Mouse (Mus musculus) left cerebral cortex, postnatal 36 days (tissue): ENCODE results near the gene Wrnip1. TPM values are rescaled to one million over a fixed set of nuclear protein-coding genes. Genes with fewer than 3 reads are reported as not detected.

Experiments used
- DNase-seq, 2 experiments: peaks; one replicate each; pipeline ENCODE4 v3.0.0; 2021 to 2022; ENCODE audit warnings: low spot score in 2 of 2, mixed read lengths in 1 of 2
- intact Hi-C: fragments of 180-260 bp; cut with DNase I; formaldehyde crosslinking; loops from one replicate; pipeline ENCODE4 v1.15.1; 2025
- total RNA-seq, 2 experiments: library from RNA; stranded (reverse); gene quantifications; 2 replicates each; pipeline ENCODE4 v1.2.3; 2021

Gene Wrnip1
- 10 to 100 TPM; 58.2 to 64.2 TPM for total RNA-seq

DNA sequence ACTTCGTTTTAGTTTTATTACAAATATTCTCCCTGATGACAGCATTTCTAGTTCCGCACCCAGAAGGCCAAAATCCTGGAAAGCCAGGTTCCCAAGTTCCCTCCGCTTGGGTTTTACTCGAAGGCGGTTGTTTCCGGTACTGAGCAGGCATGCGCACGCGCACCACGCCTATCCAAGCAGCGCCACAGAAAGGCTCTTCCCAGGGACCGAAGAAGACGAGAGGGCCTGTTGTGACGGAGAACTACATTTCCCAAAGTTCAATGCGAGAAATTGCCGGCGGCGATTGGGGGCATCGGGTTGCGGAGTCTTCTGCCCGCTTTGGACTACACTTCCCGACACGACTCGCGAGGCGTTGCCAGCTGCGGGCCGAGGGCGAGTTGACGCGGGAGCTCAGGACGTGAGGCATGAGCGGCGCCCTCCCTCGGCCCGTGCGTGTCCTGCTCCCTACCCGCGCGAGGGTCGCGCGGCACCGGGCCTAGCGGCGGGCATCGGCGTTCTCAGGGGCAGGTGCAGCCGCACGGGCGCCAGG lies at the start of gene Wrnip1:
Wrnip1 (plus strand) TSS at position 346 of the 529 bp plus-strand sequence.
- peak; percentile 98 to 99 for DNase-seq
- intact Hi-C loops, result loop anchor here (10.0 kb wide), 1 partner anchor 1007 kb away; no protein-coding TSS in a partner anchor

GRCm38 (mm10) chr13:32752066-32752657 lies 49.7 kb upstream of the Wrnip1 start:
- no peak for DNase-seq

DNA sequence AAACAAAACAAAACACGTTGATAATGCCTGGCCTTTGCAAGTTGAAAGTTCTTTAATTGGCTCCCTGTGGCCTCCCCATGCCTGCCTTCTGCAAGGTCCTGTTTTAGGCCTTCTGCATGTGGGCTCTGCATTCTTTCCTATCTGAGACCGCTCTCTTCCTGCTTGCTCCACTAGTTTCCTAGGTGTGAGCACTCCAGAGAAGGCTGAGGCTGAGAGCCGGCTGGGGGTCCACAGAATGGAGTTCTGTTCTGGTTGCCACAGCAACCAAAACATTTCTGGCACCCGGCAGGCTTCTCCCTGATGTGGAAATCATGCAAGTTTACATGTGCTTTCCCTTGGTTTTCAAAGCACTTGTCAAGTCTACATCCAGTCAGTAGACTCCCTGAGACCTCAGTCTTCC lies 42.8 kb upstream of the Wrnip1 start:
- intact Hi-C loops, result no loop called here
- no peak for DNase-seq

More at GRCm38 (mm10) chr13:32752066-32752657, 49.7 kb upstream of the Wrnip1 start:
- intact Hi-C loops, result no loop called here

- no peak for DNase-seq
- intact Hi-C loops, result no loop called here
These were observed 41.0 kb upstream of the Wrnip1 start for GRCm38 (mm10) chr13:32760795-32761194.

- intact Hi-C loops, result no loop called here
These were observed 38.7 kb upstream of the Wrnip1 start for GRCm38 (mm10) chr13:32763141-32763540.

DNA sequence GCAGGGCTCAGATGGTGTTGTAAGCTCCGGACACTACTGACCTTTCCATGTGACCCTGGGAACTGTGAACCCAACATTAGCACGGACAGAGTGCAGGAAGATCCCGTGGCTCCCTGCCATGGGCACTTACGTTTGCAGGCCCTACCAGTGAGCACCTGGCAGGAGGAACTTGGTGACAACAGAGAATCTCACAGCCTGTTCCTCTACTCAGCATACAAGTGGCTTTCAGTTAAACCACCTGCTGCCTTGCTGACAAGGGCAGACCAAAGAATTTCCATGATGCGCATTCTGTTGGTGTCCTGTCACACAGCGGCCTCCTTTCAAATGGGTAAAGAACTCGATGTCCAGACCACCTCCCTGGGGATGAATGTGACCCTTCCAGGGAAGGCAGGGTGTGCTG lies 37.4 kb upstream of the Wrnip1 start:
- intact Hi-C loops, result no loop called here
- DNase-seq, result no peak

More at GRCm38 (mm10) chr13:32763141-32763540, 38.7 kb upstream of the Wrnip1 start:
- DNase-seq, result no peak

DNA sequence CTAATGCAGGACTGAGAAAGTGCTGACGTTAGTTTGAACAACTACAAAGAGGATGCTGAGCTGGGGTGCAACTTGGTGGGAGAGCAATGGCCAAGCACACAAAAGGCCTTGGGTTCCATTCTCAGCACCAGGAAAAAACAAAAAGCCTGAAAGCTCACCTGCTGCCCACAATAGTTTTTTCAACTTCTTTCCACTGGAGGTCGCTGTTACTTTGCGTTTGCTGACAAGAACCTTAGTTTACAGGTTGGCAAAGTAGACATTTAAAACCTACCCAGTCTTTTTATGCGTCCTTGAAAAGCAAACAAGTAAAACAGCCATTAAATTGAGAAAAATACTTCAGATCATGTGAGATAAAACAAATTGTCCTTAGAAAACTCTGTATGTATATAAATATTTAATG lies 33.7 kb upstream of the Wrnip1 start:
- intact Hi-C loops, result loop anchor here (2.0 to 5.0 kb wide), 2 partner anchors 29 to 994 kb away; no protein-coding TSS in a partner anchor
- DNase-seq, result no peak

- intact Hi-C loops, result loop anchor here (2.0 to 5.0 kb wide), 2 partner anchors 27 to 992 kb away; no protein-coding TSS in a partner anchor
These were observed 31.9 kb upstream of the Wrnip1 start for GRCm38 (mm10) chr13:32769960-32770359.

GRCm38 (mm10) chr13:32775889-32776288 lies 25.9 kb upstream of the Wrnip1 start:
- intact Hi-C loops, result no loop called here
- no peak for DNase-seq

More at GRCm38 (mm10) chr13:32769960-32770359, 31.9 kb upstream of the Wrnip1 start:
- no peak for DNase-seq

- DNase-seq, result no peak
- intact Hi-C loops, result no loop called here
These were observed 25.5 kb upstream of the Wrnip1 start for GRCm38 (mm10) chr13:32776350-32776749.

- no peak for DNase-seq
- intact Hi-C loops, result no loop called here
These were observed 23.0 kb upstream of the Wrnip1 start for GRCm38 (mm10) chr13:32778861-32779260.

- intact Hi-C loops, result no loop called here
- DNase-seq, result no peak
These were observed 18.8 kb upstream of the Wrnip1 start for GRCm38 (mm10) chr13:32783055-32783454.

GRCm38 (mm10) chr13:32783816-32784215 lies 18.0 kb upstream of the Wrnip1 start, which contains the start of gene Mylk4:
Gene Mylk4 (minus strand): TSS chr13:32783954.
- no peak for DNase-seq
- intact Hi-C loops, result no loop called here

DNA sequence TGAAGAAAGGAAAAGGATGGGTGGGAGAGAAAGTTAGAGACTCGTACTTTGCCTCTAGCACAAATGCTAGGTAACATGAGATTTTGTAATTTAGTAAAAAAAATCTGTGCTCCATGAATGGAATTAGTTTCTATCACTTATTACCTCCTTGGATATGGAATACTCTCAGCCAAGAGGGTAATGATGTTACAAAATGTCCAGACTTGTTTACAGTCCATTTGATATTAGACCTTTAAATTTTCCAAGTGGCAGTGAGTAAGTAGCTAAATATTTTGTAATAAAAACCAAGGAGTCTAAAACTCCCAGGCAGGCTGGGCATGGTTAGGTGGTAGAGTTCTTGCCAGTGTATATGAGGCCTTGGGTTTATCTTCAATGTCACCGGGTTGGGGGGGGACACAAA lies 14.3 kb upstream of the Wrnip1 start:
- intact Hi-C loops, result no loop called here

DNA sequence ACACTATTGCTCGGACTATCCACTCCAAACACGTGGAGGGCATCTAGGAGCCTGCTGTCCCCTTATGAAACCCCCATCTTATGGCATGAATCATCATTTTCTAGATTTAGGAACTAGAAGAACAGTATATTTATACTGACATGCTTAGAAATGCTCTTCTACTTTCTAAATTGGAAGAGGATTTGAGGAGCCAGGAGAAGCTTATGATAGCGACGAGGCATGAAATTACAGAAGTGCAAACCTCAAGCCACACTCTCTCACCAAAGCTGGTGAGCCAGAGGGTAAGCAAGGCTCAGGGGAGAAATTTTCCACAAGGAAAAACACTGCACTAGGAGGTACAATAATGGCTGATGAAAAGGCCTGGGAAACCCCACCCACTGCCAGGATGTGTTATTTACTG lies 12.1 kb upstream of the Wrnip1 start:
- no peak for DNase-seq
- intact Hi-C loops, result no loop called here

More for the DNA sequence above, 14.3 kb upstream of the Wrnip1 start:
- DNase-seq, result no peak

DNA sequence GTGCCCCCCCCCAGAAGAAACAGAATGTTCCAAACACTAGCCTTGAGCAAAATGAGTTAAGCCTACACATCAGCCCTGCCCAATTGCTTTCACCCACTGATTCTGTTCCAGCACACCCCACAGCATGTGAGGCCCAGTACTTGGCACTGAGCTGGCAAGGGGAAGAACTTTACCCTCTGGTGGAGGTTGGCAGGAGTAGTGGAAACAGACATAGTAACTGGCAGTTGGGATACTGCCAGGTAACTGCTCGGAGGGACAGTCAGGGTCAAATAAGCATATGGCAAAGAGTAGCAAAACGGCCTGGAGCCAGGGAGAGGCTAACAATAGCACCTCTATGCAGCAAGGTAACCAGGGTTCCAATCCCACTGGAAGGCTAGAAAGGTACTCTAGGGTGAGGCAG lies 7.2 kb upstream of the Wrnip1 start:
- intact Hi-C loops, result no loop called here
- no peak for DNase-seq

DNA sequence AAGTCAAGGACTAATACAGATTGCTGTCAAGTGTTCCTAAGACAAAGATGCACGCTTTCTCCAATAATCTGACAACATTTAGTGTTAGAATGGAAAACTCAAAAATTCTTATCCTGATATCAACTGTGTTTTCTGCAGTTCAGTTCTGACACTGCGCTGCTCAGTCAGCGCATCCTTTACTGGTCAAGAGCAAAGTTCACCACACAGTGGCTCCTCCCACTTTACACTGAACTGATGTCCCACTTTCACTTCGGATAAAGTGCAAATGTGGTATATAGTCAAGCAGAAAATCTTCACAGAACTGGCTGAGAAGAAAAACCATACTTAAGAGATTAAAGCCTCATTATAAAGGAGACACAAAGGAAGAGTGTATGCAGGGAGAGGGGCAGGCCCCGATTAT lies 6.7 kb upstream of the Wrnip1 start:
- no peak for DNase-seq
- intact Hi-C loops, result no loop called here

DNA sequence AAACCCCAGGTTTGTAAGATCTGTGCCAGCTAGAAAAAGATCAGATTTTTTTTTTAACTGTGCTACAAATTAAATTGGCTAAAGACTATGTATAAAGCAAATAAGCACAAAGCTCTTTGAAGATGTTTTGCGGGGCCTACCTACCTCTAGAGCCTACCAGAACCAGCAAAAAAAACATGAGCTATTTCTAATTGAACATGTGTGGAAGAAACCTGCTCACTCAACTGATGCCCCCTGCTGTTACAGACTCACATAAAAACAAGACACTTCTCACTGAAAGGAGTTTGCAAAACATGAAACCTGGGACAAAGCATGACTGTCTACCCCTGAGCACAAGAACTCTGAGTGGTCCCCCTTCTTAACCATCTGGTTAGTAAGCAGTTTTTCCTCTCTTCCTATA lies 4.8 kb upstream of the Wrnip1 start:
- intact Hi-C loops, result loop anchor here (2.0 kb wide), 1 partner anchor 28 kb away; no protein-coding TSS in a partner anchor
- DNase-seq, result no peak

DNA sequence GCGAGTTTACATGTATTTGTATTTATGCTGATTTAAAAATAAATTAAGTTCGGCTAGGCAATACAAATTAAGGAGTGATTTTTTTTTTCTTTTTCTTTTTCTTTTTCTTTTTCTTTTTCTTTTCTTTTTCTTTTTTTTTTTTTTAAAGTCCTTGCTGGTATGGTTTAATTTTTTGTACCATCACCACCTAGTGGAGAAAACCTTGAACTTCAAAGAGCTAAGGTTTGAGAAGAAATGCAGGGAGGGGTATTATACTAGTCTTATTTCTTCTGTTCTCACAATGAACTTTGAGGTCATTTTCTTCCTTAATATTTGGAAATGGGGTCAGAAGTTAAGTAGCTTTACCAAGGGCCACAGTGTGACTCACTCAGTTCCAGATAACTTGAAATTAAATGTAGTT lies 2.7 kb upstream of the Wrnip1 start:
- DNase-seq, result no peak
- intact Hi-C loops, result no loop called here

DNA sequence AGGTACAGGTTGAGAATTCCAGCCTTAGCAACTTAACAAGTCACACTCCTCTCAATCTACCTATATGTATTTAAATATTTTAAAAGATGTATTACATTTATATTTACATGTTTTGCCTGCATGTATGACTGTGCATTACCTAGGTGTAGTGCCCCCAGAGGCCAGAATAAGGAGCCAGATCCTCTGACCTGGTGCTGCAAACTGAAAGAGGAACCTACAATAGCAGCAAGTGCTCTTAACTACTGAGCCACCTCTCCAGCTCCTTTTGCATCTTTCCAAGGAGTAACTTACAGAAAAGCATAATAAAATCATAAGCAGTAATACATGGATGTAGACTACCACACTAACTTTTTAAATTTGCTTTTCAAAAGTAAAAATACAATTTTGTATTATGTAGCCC lies 979 bp upstream of the Wrnip1 start:
- intact Hi-C loops, result loop anchor here (10.0 kb wide), 1 partner anchor 1006 kb away; no protein-coding TSS in a partner anchor
- no peak for DNase-seq
